Mouse (Mus musculus) MEL (cell line): ENCODE results near the gene Vmn1r198.

Experiments
- CTCF ChIP-seq, 3 experiments: IDR thresholded peaks in 2 of 3; conservative IDR thresholded peaks in 1 of 3; 2 replicates each; pipeline ENCODE4 v1.5.1; 2011 to 2012; ENCODE audit warnings: low read length in 3 of 3, low read depth in 2 of 3, mild to moderate bottlenecking in 2 of 3, improper control_type of control experiment in 1 of 3, inconsistent platforms in 1 of 3, mixed read lengths in 1 of 3, moderate library complexity in 1 of 3; ENCODE audit not compliant: control insufficient read depth in 1 of 3, insufficient read depth in 1 of 3, poor library complexity in 1 of 3, severe bottlenecking in 1 of 3
- EP300 ChIP-seq, 2 experiments: IDR thresholded peaks; 2 replicates each; pipeline ENCODE4 v1.6.1; 2011; ENCODE audit warnings: improper control_type of control experiment in 2 of 2, low read length in 2 of 2, low read depth in 1 of 2, mild to moderate bottlenecking in 1 of 2
- GATA1 ChIP-seq: IDR thresholded peaks from 2 replicates; pipeline ENCODE4 v1.6.1; 2011; ENCODE audit warnings: low read depth, low read length, improper control_type of control experiment
- JUND ChIP-seq: IDR thresholded peaks from 2 replicates; pipeline ENCODE4 v1.6.1; 2011; ENCODE audit warnings: low read depth, mild to moderate bottlenecking, improper control_type of control experiment, low read length
- MXI1 ChIP-seq: IDR thresholded peaks from 2 replicates; pipeline ENCODE4 v1.6.1; 2011; ENCODE audit warnings: mild to moderate bottlenecking, low read depth, low read length, improper control_type of control experiment
- MYC ChIP-seq: IDR thresholded peaks from 2 replicates; pipeline ENCODE4 v1.6.1; 2011; ENCODE audit warnings: low read depth, mild to moderate bottlenecking, low read length, improper control_type of control experiment, moderate library complexity
- POLR2A ChIP-seq, 2 experiments: IDR thresholded peaks; 2 replicates each; pipeline ENCODE4 v1.6.1; 2011 to 2012; ENCODE audit warnings: low read length in 2 of 2, mild to moderate bottlenecking in 2 of 2, control low read depth in 1 of 2, improper control_type of control experiment in 1 of 2, low read depth in 1 of 2, moderate library complexity in 1 of 2; ENCODE audit not compliant: control insufficient read depth in 1 of 2, insufficient read depth in 1 of 2, poor library complexity in 1 of 2
- RAD21 ChIP-seq: IDR thresholded peaks from 2 replicates; pipeline ENCODE4 v1.6.1; 2011; ENCODE audit warnings: mild to moderate bottlenecking, low read depth, low read length, improper control_type of control experiment
- TCF12 ChIP-seq: IDR thresholded peaks from 2 replicates; pipeline ENCODE4 v1.6.1; 2014; ENCODE audit warnings: low read depth, mild to moderate bottlenecking, inconsistent platforms, low read length, improper control_type of control experiment, moderate library complexity
- ZC3H11A ChIP-seq: IDR thresholded peaks from 2 replicates; pipeline ENCODE4 v1.6.1; 2012; ENCODE audit warnings: low read depth, mild to moderate bottlenecking, inconsistent platforms, low read length, improper control_type of control experiment
- ZKSCAN1 ChIP-seq: IDR thresholded peaks from 2 replicates; pipeline ENCODE4 v1.6.1; 2012; ENCODE audit warnings: low read depth, mild to moderate bottlenecking, inconsistent platforms, low read length, improper control_type of control experiment, moderate library complexity
- ZMIZ1 ChIP-seq: IDR thresholded peaks from 2 replicates; pipeline ENCODE4 v1.6.1; 2012; ENCODE audit warnings: low read depth, mild to moderate bottlenecking, inconsistent platforms, low read length, improper control_type of control experiment, moderate library complexity

- TF ChIP-seq MYC (no peak), ZMIZ1 (no peak), ZC3H11A (no peak), EP300 (IDR thresholded peaks at IDR 0.05; ENCODE audit: low read depth in 1 of 2, low read length in 2 of 2) (no peak), TCF12 (no peak), JUND (no peak), MXI1 (no peak), RAD21 (no peak), POLR2A (IDR thresholded peaks at IDR 0.05; ENCODE audit: control insufficient read depth in 1 of 2, insufficient read depth in 1 of 2, low read depth in 1 of 2, low read length in 2 of 2, poor library complexity in 1 of 2) (no peak), CTCF (IDR thresholded peaks at IDR 0.05 in 2 of 3, conservative IDR thresholded peaks at IDR 0.05 in 1 of 3; ENCODE audit: control insufficient read depth in 1 of 3, insufficient read depth in 1 of 3, low read depth in 2 of 3, low read length in 3 of 3, poor library complexity in 1 of 3, severe bottlenecking in 1 of 3) (no peak), ZKSCAN1 (no peak), GATA1 (no peak)
These were observed 34.8 kb upstream of the Vmn1r198 start for GRCm38 (mm10) chr13:22315361-22315760.
